Mouse (Mus musculus): Measurements from ENCODE around the gene Sec11a.

DNA sequence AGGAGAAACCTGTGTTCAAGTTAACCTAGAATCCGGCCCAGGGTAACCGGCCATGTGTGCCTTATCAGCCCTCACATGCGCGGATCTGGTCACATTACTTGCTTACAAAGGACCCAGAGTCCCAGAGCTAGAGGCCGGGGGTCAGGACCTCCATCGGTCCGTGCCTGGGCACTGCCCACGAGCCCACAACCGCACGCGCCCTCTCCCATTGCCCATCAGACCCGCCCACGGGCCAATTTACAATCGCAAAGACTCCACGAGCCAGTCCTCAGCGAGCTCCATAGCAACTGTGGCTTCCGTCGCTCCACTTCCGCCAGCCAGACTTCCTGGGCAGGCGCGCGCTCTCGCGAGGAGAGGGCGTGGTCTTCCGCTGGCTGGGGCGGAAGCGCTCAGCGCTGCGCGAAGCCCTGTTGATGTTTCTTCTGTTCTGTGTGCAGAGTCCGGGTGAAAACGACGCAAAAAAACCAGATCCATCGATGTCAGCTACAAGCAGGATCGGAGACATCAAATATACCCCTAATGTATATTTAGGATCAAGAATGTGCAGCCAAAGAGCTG, 46.6 kb downstream of the Sec11a start, which contains the start of gene Wdr73:
- TF ChIP-seq CTCF (IDR thresholded peaks at IDR 0.05; ENCODE audit: extremely low read depth, insufficient read depth, insufficient read length, insufficient replicate concordance), result no peak
- TF ChIP-seq POLR2A (IDR thresholded peaks at IDR 0.05; ENCODE audit: low read depth, low read length), result peak; percentile 92; the same call in 1 of the 2 replicates

All from spleen, adult 2 months (tissue).